Mouse (Mus musculus) yolk sac, embryonic 10.5 days (tissue): ENCODE results near the gene Plcd4.

Source experiments
- DNase-seq: peaks from one replicate; pipeline ENCODE4 v3.0.0-alpha.2; 2017; ENCODE audit warnings: low spot score

Plcd4 gene

GRCm38 (mm10) chr1:74600501-74601266, 58.0 kb downstream of the Plcd4 start:
- DNase-seq = no peak

- peak; percentile 84 for DNase-seq
These were observed 58.7 kb downstream of the Plcd4 start, which contains the start of the genes Rnf25 and Stk36 for GRCm38 (mm10) chr1:74601267-74601962. Gene Rnf25 (minus strand): TSS chr1:74601397. Gene Stk36 (plus strand): TSS chr1:74601445.
